Mouse (Mus musculus) limb, embryonic 13.5 days (tissue): Measurements from ENCODE around the gene Gpr156. TPM values are rescaled to one million over a fixed set of nuclear protein-coding genes. Genes with fewer than 3 reads are reported as not detected.
"Not testable (repeated sequence)": the region's sequence is repeated elsewhere in the genome, so short reads cannot be mapped to it uniquely, and the experiment has no call there.

Experiments used
- ATAC-seq: fragments of 200-750 bp; cut with Nextera tagmentation; 2 replicates; pipeline ENCODE4 v1.8.0; 2017; ENCODE audit warnings: low read depth, moderate number of reproducible peaks, moderate TSS enrichment; ENCODE audit not compliant: low FRiP score
- H3K27ac ChIP-seq: fragments of 300-500 bp; sonication (generic); 2 replicates; pipeline ENCODE4 v1.5.1; 2015; ENCODE audit warnings: inconsistent platforms, mild to moderate bottlenecking, moderate library complexity
- H3K27me3 ChIP-seq: fragments of 300-500 bp; sonication (generic); 2 replicates; pipeline ENCODE4 v1.6.1; 2015; ENCODE audit warnings: mild to moderate bottlenecking, inconsistent platforms
- H3K36me3 ChIP-seq: fragments of 300-500 bp; sonication (generic); 2 replicates; pipeline ENCODE4 v1.6.1; 2015; ENCODE audit warnings: inconsistent platforms, mild to moderate bottlenecking, moderate library complexity
- H3K4me1 ChIP-seq: fragments of 300-500 bp; sonication (generic); 2 replicates; pipeline ENCODE4 v1.6.1; 2015; ENCODE audit warnings: inconsistent platforms
- H3K4me2 ChIP-seq: fragments of 300-500 bp; sonication (generic); replicated peaks from 2 replicates; pipeline ENCODE4 v1.6.1; 2015; ENCODE audit warnings: inconsistent platforms, mild to moderate bottlenecking, moderate library complexity
- H3K4me3 ChIP-seq: fragments of 300-500 bp; sonication (generic); 2 replicates; pipeline ENCODE4 v1.5.1; 2015; ENCODE audit warnings: moderate library complexity, mild to moderate bottlenecking, inconsistent platforms
- H3K9ac ChIP-seq: fragments of 300-500 bp; sonication (generic); 2 replicates; pipeline ENCODE4 v1.6.1; 2015; ENCODE audit warnings: mild to moderate bottlenecking, inconsistent platforms
- H3K9me3 ChIP-seq: fragments of 300-500 bp; sonication (generic); 2 replicates; pipeline ENCODE4 v1.6.1; 2016; ENCODE audit warnings: inconsistent platforms
- WGBS: fragments of 180-500 bp; shearing (Covaris S2); methylation state at CpG from one replicate; pipeline ENCODE4 v1.1.7; 2015; 5-methylcytosine and 5-hydroxymethylcytosine counted together
- polyA plus RNA-seq: library from polyadenylated mRNA; unstranded; fragments of >200 nt; fragmentation: Nextera tagmentation; extraction: Ambion mirVana; gene quantifications from 2 replicates; pipeline ENCODE4 v1.2.1, GENCODE M21; 2015

Gene Gpr156
- polyA plus RNA-seq, 1 experiment from 2014 or later, result 0.95 TPM

GRCm38 (mm10) chr16:37966871-37967270 is 50.6 kb downstream of the Gpr156 start:
- no peak overlapping the region for H3K4me3 ChIP-seq
- H3K9me3 ChIP-seq, result no peaks in the 10 kb centered on the region
- no peak overlapping the region for H3K4me2 ChIP-seq
- H3K27me3 ChIP-seq, result no peaks in the 10 kb centered on the region
- 81% methylated on average over 7 of the region's 7 CpGs for WGBS
- H3K27ac ChIP-seq, result no peak overlapping the region
- no peak for ATAC-seq
- H3K36me3 ChIP-seq, result no peaks in the 10 kb centered on the region
- H3K4me1 ChIP-seq, result peaks cover 30% of the 10 kb centered on the region
- H3K9ac ChIP-seq, result no peak overlapping the region

GRCm38 (mm10) chr16:37967415-37967814 is 51.1 kb downstream of the Gpr156 start:
- ATAC-seq, result no peak
- no peak overlapping the region for H3K27ac ChIP-seq
- H3K4me1 ChIP-seq, result peaks cover 35% of the 10 kb centered on the region
- no peaks in the 10 kb centered on the region for H3K36me3 ChIP-seq
- no peaks in the 10 kb centered on the region for H3K9me3 ChIP-seq
- no peak overlapping the region for H3K4me2 ChIP-seq
- no peak overlapping the region for H3K9ac ChIP-seq
- H3K27me3 ChIP-seq, result no peaks in the 10 kb centered on the region
- 73% methylated on average over 2 of the region's 2 CpGs for WGBS
- no peak overlapping the region for H3K4me3 ChIP-seq

GRCm38 (mm10) chr16:37971522-37971921 is 55.2 kb downstream of the Gpr156 start:
- H3K9ac ChIP-seq, result no peak overlapping the region
- ATAC-seq, result no peak
- no peaks in the 10 kb centered on the region for H3K36me3 ChIP-seq
- no peaks in the 10 kb centered on the region for H3K9me3 ChIP-seq
- no peak overlapping the region for H3K4me3 ChIP-seq
- no peaks in the 10 kb centered on the region for H3K27me3 ChIP-seq
- WGBS, result 64% methylated on average over 5 of the region's 5 CpGs
- H3K27ac ChIP-seq, result peak overlapping the region; percentile 55; the same call in 1 of the 2 replicates
- no peak overlapping the region for H3K4me2 ChIP-seq
- H3K4me1 ChIP-seq, result peaks cover 30% of the 10 kb centered on the region

- peaks cover 30% of the 10 kb centered on the region for H3K4me1 ChIP-seq
- peak; percentile 77 for ATAC-seq
- 35% methylated on average over 8 of the region's 8 CpGs for WGBS
- H3K27ac ChIP-seq, result 0 out of 2 replicates have a peak overlapping the region, but pooled peaks have one; percentile 55
- H3K4me3 ChIP-seq, result no peak overlapping the region
- no peak overlapping the region for H3K4me2 ChIP-seq
- H3K9me3 ChIP-seq, result no peaks in the 10 kb centered on the region
- H3K27me3 ChIP-seq, result no peaks in the 10 kb centered on the region
- no peaks in the 10 kb centered on the region for H3K36me3 ChIP-seq
- H3K9ac ChIP-seq, result no peak overlapping the region
Observed at GRCm38 (mm10) chr16:37972357-37972756, 56.1 kb downstream of the Gpr156 start.

GRCm38 (mm10) chr16:37973239-37973638 is 56.9 kb downstream of the Gpr156 start:
- WGBS, result 93% methylated on average over 9 of the region's 9 CpGs
- not testable (repeated sequence) for H3K27ac ChIP-seq, H3K9ac ChIP-seq

GRCm38 (mm10) chr16:37973855-37974519 is 57.7 kb downstream of the Gpr156 start:
- no peak for ATAC-seq
- Histone ChIP-seq H3K27ac (no peak overlapping the region), H3K9ac (no peak overlapping the region), H3K36me3 (no peaks in the 10 kb centered on the region), H3K9me3 (no peaks in the 10 kb centered on the region), H3K4me1 (peaks cover 30% of the 10 kb centered on the region), H3K4me2 (no peak overlapping the region), H3K4me3 (no peak overlapping the region), H3K27me3 (no peaks in the 10 kb centered on the region)
- WGBS, result 53% methylated on average over 11 of the region's 11 CpGs

More at GRCm38 (mm10) chr16:37973239-37973638, 56.9 kb downstream of the Gpr156 start:
- not testable (repeated sequence) for H3K4me3 ChIP-seq, H3K9me3 ChIP-seq, H3K27me3 ChIP-seq, H3K36me3 ChIP-seq, ATAC-seq, H3K4me2 ChIP-seq
- peaks cover 30% of the 10 kb centered on the region for H3K4me1 ChIP-seq

- Histone ChIP-seq H3K4me2 (no peak overlapping the region), H3K27me3 (no peaks in the 10 kb centered on the region), H3K27ac (no peak overlapping the region), H3K36me3 (no peaks in the 10 kb centered on the region), H3K4me3 (no peak overlapping the region), H3K9ac (no peak overlapping the region), H3K4me1 (peaks cover 30% of the 10 kb centered on the region), H3K9me3 (no peaks in the 10 kb centered on the region)
- ATAC-seq, result no peak
- WGBS, result 58% methylated on average over 13 of the region's 13 CpGs
Observed at GRCm38 (mm10) chr16:37974520-37975340, 58.4 kb downstream of the Gpr156 start.

- no peak overlapping the region for H3K4me2 ChIP-seq
- no peak for ATAC-seq
- H3K4me3 ChIP-seq, result no peak overlapping the region
- H3K4me1 ChIP-seq, result no peaks in the 10 kb centered on the region
- whole genome bisulfite sequencing, result 73% methylated on average over 1 of the region's 1 CpGs
- no peaks in the 10 kb centered on the region for H3K27me3 ChIP-seq
- no peak overlapping the region for H3K9ac ChIP-seq
- no peak overlapping the region for H3K27ac ChIP-seq
- H3K9me3 ChIP-seq, result no peaks in the 10 kb centered on the region
- H3K36me3 ChIP-seq, result no peaks in the 10 kb centered on the region
Observed at GRCm38 (mm10) chr16:37981907-37982306, 65.6 kb downstream of the Gpr156 start.

GRCm38 (mm10) chr16:37988211-37988865 is 72.0 kb downstream of the Gpr156 start:
- no peaks in the 10 kb centered on the region for H3K9me3 ChIP-seq
- no peaks in the 10 kb centered on the region for H3K27me3 ChIP-seq
- no peak overlapping the region for H3K4me2 ChIP-seq
- 33% methylated on average over 11 of the region's 11 CpGs for whole genome bisulfite sequencing
- H3K27ac ChIP-seq, result no peak overlapping the region
- H3K9ac ChIP-seq, result no peak overlapping the region
- no peaks in the 10 kb centered on the region for H3K36me3 ChIP-seq
- H3K4me3 ChIP-seq, result no peak overlapping the region
- no peak for ATAC-seq
- peaks cover 30% of the 10 kb centered on the region for H3K4me1 ChIP-seq

- no peaks in the 10 kb centered on the region for H3K36me3 ChIP-seq
- no peak overlapping the region for H3K9ac ChIP-seq
- no peak overlapping the region for H3K4me3 ChIP-seq
- no peak overlapping the region for H3K27ac ChIP-seq
- H3K27me3 ChIP-seq, result no peaks in the 10 kb centered on the region
- H3K4me1 ChIP-seq, result peaks cover 34% of the 10 kb centered on the region
- 67% methylated on average over 3 of the region's 3 CpGs for WGBS
- H3K9me3 ChIP-seq, result no peaks in the 10 kb centered on the region
- no peak for ATAC-seq
- H3K4me2 ChIP-seq, result no peak overlapping the region
Observed at GRCm38 (mm10) chr16:37989796-37990195, 73.5 kb downstream of the Gpr156 start.

- no peak for ATAC-seq
- Histone ChIP-seq H3K27me3 (no peaks in the 10 kb centered on the region), H3K4me3 (no peak overlapping the region), H3K4me2 (no peak overlapping the region), H3K9me3 (no peaks in the 10 kb centered on the region), H3K4me1 (peaks cover 37% of the 10 kb centered on the region), H3K9ac (no peak overlapping the region), H3K36me3 (no peaks in the 10 kb centered on the region), H3K27ac (no peak overlapping the region)
- 55% methylated on average over 10 of the region's 10 CpGs for WGBS
Observed at GRCm38 (mm10) chr16:37990553-37991344, 74.5 kb downstream of the Gpr156 start.
